Mouse (Mus musculus): ENCODE data around the gene Olfr275. TPM values are rescaled to one million over a fixed set of nuclear protein-coding genes. Genes with fewer than 3 reads are reported as not detected.
"Not testable (repeated sequence)": the region's sequence is repeated elsewhere in the genome, so short reads cannot be mapped to it uniquely, and the experiment has no call there.

Gene Olfr275
- not detected for total RNA-seq (2021)

GRCm38 (mm10) chr4:52814304-52814703 lies at the start of gene Olfr275:
Gene Olfr275, plus strand, starts transcription at chr4:52814604.
- no peak for DNase-seq
- intact Hi-C loops (cut with DNase I), result no loop called here

GRCm38 (mm10) chr4:52765612-52766011 lies 48.8 kb upstream of the Olfr275 start:
- intact Hi-C loops (cut with DNase I), result no loop called here
- DNase-seq, result no peak

- intact Hi-C loops (cut with DNase I), result no loop called here
- no peak for DNase-seq
Measured at GRCm38 (mm10) chr4:52772186-52772585, 42.2 kb upstream of the Olfr275 start.

- intact Hi-C loops (cut with DNase I), result no loop called here
- DNase-seq, result no peak
Measured at GRCm38 (mm10) chr4:52800013-52800412, 14.4 kb upstream of the Olfr275 start.

GRCm38 (mm10) chr4:52811871-52812270 lies 2.5 kb upstream of the Olfr275 start:
- intact Hi-C loops (cut with DNase I), result no loop called here
- no peak for DNase-seq

- DNase-seq, result no peak
- intact Hi-C loops (cut with DNase I), result no loop called here
Measured at GRCm38 (mm10) chr4:52821375-52821774, 7.0 kb downstream of the Olfr275 start.

- intact Hi-C loops (cut with DNase I), result not testable (repeated sequence)
Measured at GRCm38 (mm10) chr4:52845411-52845810, 31.0 kb downstream of the Olfr275 start.

GRCm38 (mm10) chr4:52849039-52849635 lies 34.7 kb downstream of the Olfr275 start:
- DNase-seq, result no peak
- intact Hi-C loops (cut with DNase I), result no loop called here

More at GRCm38 (mm10) chr4:52845411-52845810, 31.0 kb downstream of the Olfr275 start:
- DNase-seq, result not testable (repeated sequence)

GRCm38 (mm10) chr4:52849672-52850071 lies 35.3 kb downstream of the Olfr275 start:
- no peak for DNase-seq
- intact Hi-C loops (cut with DNase I), result no loop called here

- intact Hi-C loops (cut with DNase I), result no loop called here
- DNase-seq, result no peak
Measured at GRCm38 (mm10) chr4:52859136-52859535, 44.7 kb downstream of the Olfr275 start, which contains the start of gene Olfr273. Gene Olfr273, minus strand, starts transcription at chr4:52859236.

- intact Hi-C loops (cut with DNase I), result no loop called here
- DNase-seq, result no peak
Measured at GRCm38 (mm10) chr4:52864156-52864555, 49.8 kb downstream of the Olfr275 start.

Other genes starting within 250 kb of the Olfr275 start
- not detected for gene Toporsl, start 218.3 kb upstream of the Olfr275 start, total RNA-seq (2021)
- not detected for gene Olfr273, start 44.6 kb downstream of the Olfr275 start, total RNA-seq (2021)
- not detected for gene Olfr272, start 104.6 kb downstream of the Olfr275 start, total RNA-seq (2021)
- gene Olfr270, start 149.9 kb downstream of the Olfr275 start, total RNA-seq (2021), result not detected
- not detected for gene Nipsnap3a, start 174.7 kb downstream of the Olfr275 start, total RNA-seq (2021)
- 1 to 10 TPM; 5.3 to 6.9 TPM for gene Nipsnap3b, start 197.3 kb downstream of the Olfr275 start, total RNA-seq (2021)

Data from heart, postnatal 36 days (tissue).